15 mouse cellular contexts compared by ENCODE assay signal in genomic region chr12:73041256-73041630, GRCm38 (mm10). TPM values are rescaled to one million over a fixed set of nuclear protein-coding genes. Genes with fewer than 3 reads are reported as not detected.
DNase-seq lines count a peak whose midpoint lies in the region; ATAC-seq lines count a peak whose summit lies in the region.
"Had no signal": no experiment of that assay in that cellular context is flagged by ENCODE, and none has a peak within 500 bp of the region (broad histone marks: within the 10 kb centered on the region; RNA-seq: fewer than 3 reads in every experiment).

No protein-coding gene starts in this region.

- peak overlapping the region; percentile 39 for H3K4me3 ChIP-seq in forebrain, embryonic 10.5 days
- no peak overlapping the region for H3K4me3 ChIP-seq in forebrain, embryonic 14.5 days (ENCODE audit: low read depth, low read length)
- H3K4me3 ChIP-seq in hindbrain, embryonic 12.5 days = peak overlapping the region; percentile 27
- no peak overlapping the region for H3K4me3 ChIP-seq in hindbrain, embryonic 14.5 days (replicated peaks; ENCODE audit: low read length)
- peak overlapping the region; percentile 37 for H3K4me3 ChIP-seq in embryonic facial prominence, embryonic 11.5 days (ENCODE audit: low read depth, low read length)
- H3K4me3 ChIP-seq in limb, embryonic 12.5 days (replicated peaks) = peak overlapping the region; percentile 80
- no peak overlapping the region for H3K4me3 ChIP-seq in liver, embryonic 12.5 days
- H3K4me3 ChIP-seq: left cerebral cortex, adult 2 months; liver, embryonic 15.5 days; midbrain, embryonic 13.5 days had no signal

- peaks cover 100% of the 10 kb centered on the region for H3K27me3 ChIP-seq in forebrain, embryonic 10.5 days (ENCODE audit: poor library complexity, severe bottlenecking)
- peaks cover 89% of the 10 kb centered on the region for H3K27me3 ChIP-seq in forebrain, embryonic 14.5 days (replicated peaks; ENCODE audit: control insufficient read depth, insufficient read depth, low read length)
- H3K27me3 ChIP-seq in hindbrain, embryonic 12.5 days = peaks cover 84% of the 10 kb centered on the region
- peaks cover 96% of the 10 kb centered on the region for H3K27me3 ChIP-seq in hindbrain, embryonic 14.5 days (ENCODE audit: control insufficient read depth, insufficient read depth, low read length)
- H3K27me3 ChIP-seq in embryonic facial prominence, embryonic 11.5 days (ENCODE audit: control insufficient read depth, insufficient read depth, low read length) = peaks cover 6% of the 10 kb centered on the region; the same call in 1 of the 2 replicates
- peaks cover 77% of the 10 kb centered on the region for H3K27me3 ChIP-seq in limb, embryonic 12.5 days
- peaks cover 91% of the 10 kb centered on the region for H3K27me3 ChIP-seq in liver, embryonic 12.5 days (replicated peaks)
- H3K27me3 ChIP-seq: Patski had no signal

- no peak overlapping the region for H3K9ac ChIP-seq in forebrain, embryonic 14.5 days (ENCODE audit: low read length)
- H3K9ac ChIP-seq in hindbrain, embryonic 12.5 days = peak overlapping the region; percentile 28; the same call in 1 of the 2 replicates
- no peak overlapping the region for H3K9ac ChIP-seq in hindbrain, embryonic 14.5 days
- peak overlapping the region; percentile 69 for H3K9ac ChIP-seq in embryonic facial prominence, embryonic 11.5 days (replicated peaks; ENCODE audit: low read length)
- H3K9ac ChIP-seq in limb, embryonic 12.5 days (replicated peaks) = peak overlapping the region; percentile 61
- no peak overlapping the region for H3K9ac ChIP-seq in liver, embryonic 12.5 days
- H3K9ac ChIP-seq: liver, embryonic 15.5 days; midbrain, embryonic 13.5 days had no signal

- H3K4me2 ChIP-seq in forebrain, embryonic 14.5 days (ENCODE audit: low read length) = no peak overlapping the region
- H3K4me2 ChIP-seq in hindbrain, embryonic 12.5 days (replicated peaks) = peak overlapping the region; percentile 47
- no peak overlapping the region for H3K4me2 ChIP-seq in hindbrain, embryonic 14.5 days (replicated peaks)
- H3K4me2 ChIP-seq in embryonic facial prominence, embryonic 11.5 days (ENCODE audit: low read depth, low read length) = peak overlapping the region; percentile 68
- peak overlapping the region; percentile 75 for H3K4me2 ChIP-seq in limb, embryonic 12.5 days
- H3K4me2 ChIP-seq in liver, embryonic 12.5 days = no peak overlapping the region
- H3K4me2 ChIP-seq: liver, embryonic 15.5 days; midbrain, embryonic 13.5 days had no signal

- H3K27ac ChIP-seq in forebrain, embryonic 10.5 days = no peak overlapping the region
- no peak overlapping the region for H3K27ac ChIP-seq in forebrain, embryonic 14.5 days (ENCODE audit: low read depth, low read length)
- H3K27ac ChIP-seq in hindbrain, embryonic 12.5 days = 0 out of 2 replicates have a peak overlapping the region, but pooled peaks have one; percentile 41
- no peak overlapping the region for H3K27ac ChIP-seq in hindbrain, embryonic 14.5 days
- 0 out of 2 replicates have a peak overlapping the region, but pooled peaks have one; percentile 57 for H3K27ac ChIP-seq in embryonic facial prominence, embryonic 11.5 days (replicated peaks; ENCODE audit: low read depth, low read length)
- H3K27ac ChIP-seq in limb, embryonic 12.5 days = peak overlapping the region; percentile 68; the same call in 1 of the 2 replicates
- no peak overlapping the region for H3K27ac ChIP-seq in liver, embryonic 12.5 days
- H3K27ac ChIP-seq: left cerebral cortex, adult 2 months; liver, embryonic 15.5 days; midbrain, embryonic 13.5 days had no signal

- H3K4me1 ChIP-seq in forebrain, embryonic 10.5 days = peaks cover 44% of the 10 kb centered on the region
- no peaks in the 10 kb centered on the region for H3K4me1 ChIP-seq in forebrain, embryonic 14.5 days (ENCODE audit: control insufficient read depth, insufficient read depth, low read length)
- peaks cover 6% of the 10 kb centered on the region for H3K4me1 ChIP-seq in hindbrain, embryonic 12.5 days
- H3K4me1 ChIP-seq in hindbrain, embryonic 14.5 days (replicated peaks; ENCODE audit: control insufficient read depth, insufficient read depth, low read length) = no peaks in the 10 kb centered on the region
- H3K4me1 ChIP-seq in embryonic facial prominence, embryonic 11.5 days (ENCODE audit: control insufficient read depth, insufficient read depth, low read length) = peaks cover 3% of the 10 kb centered on the region
- H3K4me1 ChIP-seq in limb, embryonic 12.5 days (replicated peaks) = peaks cover 37% of the 10 kb centered on the region
- H3K4me1 ChIP-seq in liver, embryonic 12.5 days = peaks cover 22% of the 10 kb centered on the region

- no peak for ATAC-seq in forebrain, embryonic 14.5 days
- ATAC-seq in hindbrain, embryonic 12.5 days (ENCODE audit: low FRiP score) = no peak
- ATAC-seq in hindbrain, embryonic 14.5 days (ENCODE audit: low FRiP score) = no peak
- ATAC-seq in embryonic facial prominence, embryonic 11.5 days (replicated peaks; ENCODE audit: insufficient number of reproducible peaks, low FRiP score, low TSS enrichment, low read depth) = no peak
- no peak for ATAC-seq in limb, embryonic 12.5 days (ENCODE audit: insufficient number of reproducible peaks, insufficient read depth, low FRiP score, low TSS enrichment, low read depth)
- no peak for ATAC-seq in liver, embryonic 12.5 days
- ATAC-seq: midbrain, embryonic 13.5 days; Patski had no signal

- 0% methylated on average over 10 of the region's 10 CpGs for WGBS in forebrain, embryonic 10.5 days
- WGBS in forebrain, embryonic 14.5 days = under 1% methylated on average over 10 of the region's 10 CpGs
- WGBS in hindbrain, embryonic 12.5 days = under 1% methylated on average over 10 of the region's 10 CpGs
- WGBS in hindbrain, embryonic 14.5 days = under 1% methylated on average over 10 of the region's 10 CpGs
- under 1% methylated on average over 10 of the region's 10 CpGs for WGBS in embryonic facial prominence, embryonic 11.5 days
- WGBS in limb, embryonic 12.5 days = 1% methylated on average over 10 of the region's 10 CpGs
- WGBS in liver, embryonic 12.5 days (ENCODE audit: insufficient replicate concordance) = 1% methylated on average over 10 of the region's 10 CpGs

- no peak for DNase-seq in forebrain, embryonic 10.5 days (ENCODE audit: extremely low spot score, low spot score)
- DNase-seq in forebrain, embryonic 14.5 days (ENCODE audit: low spot score) = no peak
- DNase-seq in hindbrain, embryonic 14.5 days (ENCODE audit: low spot score) = no peak
- no peak for DNase-seq in embryonic facial prominence, embryonic 11.5 days (ENCODE audit: low spot score)
- no peak for DNase-seq in kidney, adult 8-10 months
- DNase-seq: cerebellum, adult 8-10 months; kidney, adult 11 months; right cerebral cortex, postnatal 14 days had no signal

- no peaks in the 10 kb centered on the region for H3K36me3 ChIP-seq in forebrain, embryonic 10.5 days (replicated peaks)
- no peaks in the 10 kb centered on the region for H3K36me3 ChIP-seq in forebrain, embryonic 14.5 days (ENCODE audit: control insufficient read depth, insufficient read depth, low read length)
- H3K36me3 ChIP-seq in hindbrain, embryonic 12.5 days = no peaks in the 10 kb centered on the region
- no peaks in the 10 kb centered on the region for H3K36me3 ChIP-seq in hindbrain, embryonic 14.5 days (replicated peaks; ENCODE audit: control insufficient read depth, insufficient read depth)
- H3K36me3 ChIP-seq in embryonic facial prominence, embryonic 11.5 days (replicated peaks; ENCODE audit: control insufficient read depth, insufficient read depth, low read depth, low read length) = no peaks in the 10 kb centered on the region
- H3K36me3 ChIP-seq in limb, embryonic 12.5 days = peaks cover 10% of the 10 kb centered on the region; the same call in 1 of the 2 replicates
- H3K36me3 ChIP-seq in liver, embryonic 12.5 days = no peaks in the 10 kb centered on the region
- H3K36me3 ChIP-seq: liver, embryonic 15.5 days; midbrain, embryonic 13.5 days had no signal

- H3K9me3 ChIP-seq in forebrain, embryonic 10.5 days = no peaks in the 10 kb centered on the region
- H3K9me3 ChIP-seq in forebrain, embryonic 14.5 days (replicated peaks; ENCODE audit: control insufficient read depth, low read length) = no peaks in the 10 kb centered on the region
- no peaks in the 10 kb centered on the region for H3K9me3 ChIP-seq in hindbrain, embryonic 12.5 days (replicated peaks)
- no peaks in the 10 kb centered on the region for H3K9me3 ChIP-seq in hindbrain, embryonic 14.5 days (ENCODE audit: control insufficient read depth, low read length)
- no peaks in the 10 kb centered on the region for H3K9me3 ChIP-seq in embryonic facial prominence, embryonic 11.5 days (replicated peaks; ENCODE audit: control insufficient read depth, low read length)
- H3K9me3 ChIP-seq in limb, embryonic 12.5 days = no peaks in the 10 kb centered on the region
- no peaks in the 10 kb centered on the region for H3K9me3 ChIP-seq in liver, embryonic 12.5 days (replicated peaks)
- H3K9me3 ChIP-seq: liver, embryonic 15.5 days; midbrain, embryonic 13.5 days had no signal

RNA-seq across cellular contexts. Expression of gene Six1, which starts 12.4 kb away (rescaled TPM):
- 10.7 and 11.4 TPM in 2 replicates for polyA plus RNA-seq in forebrain, embryonic 10.5 days (2016; fragmentation: Nextera tagmentation; extraction: Ambion mirVana)
- polyA plus RNA-seq in forebrain, embryonic 14.5 days (2014; fragmentation: Nextera tagmentation; extraction: Ambion mirVana) = 0.36 and 0.52 TPM in 2 replicates
- 36.0 and 36.9 TPM in 2 replicates for polyA plus RNA-seq in hindbrain, embryonic 12.5 days (2016; fragmentation: Nextera tagmentation; extraction: Ambion mirVana)
- 0.43 and 0.53 TPM in 2 replicates for polyA plus RNA-seq in hindbrain, embryonic 14.5 days (2014; fragmentation: Nextera tagmentation; extraction: Ambion mirVana)
- polyA plus RNA-seq in embryonic facial prominence, embryonic 11.5 days (2014; fragmentation: Nextera tagmentation; extraction: Ambion mirVana) = 62.4 and 64.4 TPM in 2 replicates
- polyA plus RNA-seq in limb, embryonic 12.5 days (2016; fragmentation: Nextera tagmentation; extraction: Ambion mirVana) = 60.3 and 72.1 TPM in 2 replicates
- polyA plus RNA-seq in liver, embryonic 12.5 days (2016; fragmentation: Nextera tagmentation; extraction: Ambion mirVana) = 0.19 and 1.1 TPM in 2 replicates

Comparison
In these comparisons a context has a peak if more than half of its experiments do, and no peak if none do; other contexts are left out.
1. H3K27ac ChIP-seq: peak in hindbrain, embryonic 12.5 days (single experiment), embryonic facial prominence, embryonic 11.5 days (single experiment) and limb, embryonic 12.5 days (single experiment); none in forebrain, embryonic 10.5 days (single experiment), forebrain, embryonic 14.5 days (single experiment), hindbrain, embryonic 14.5 days (single experiment) and liver, embryonic 12.5 days (single experiment).
2. H3K4me3 ChIP-seq: peak in forebrain, embryonic 10.5 days (single experiment), hindbrain, embryonic 12.5 days (single experiment), embryonic facial prominence, embryonic 11.5 days (single experiment) and limb, embryonic 12.5 days (single experiment); none in forebrain, embryonic 14.5 days (single experiment), hindbrain, embryonic 14.5 days (single experiment) and liver, embryonic 12.5 days (single experiment).
3. H3K4me2 ChIP-seq: peak in hindbrain, embryonic 12.5 days (single experiment), embryonic facial prominence, embryonic 11.5 days (single experiment) and limb, embryonic 12.5 days (single experiment); none in forebrain, embryonic 14.5 days (single experiment), hindbrain, embryonic 14.5 days (single experiment) and liver, embryonic 12.5 days (single experiment).
4. H3K9ac ChIP-seq: peak in hindbrain, embryonic 12.5 days (single experiment), embryonic facial prominence, embryonic 11.5 days (single experiment) and limb, embryonic 12.5 days (single experiment); none in forebrain, embryonic 14.5 days (single experiment), hindbrain, embryonic 14.5 days (single experiment) and liver, embryonic 12.5 days (single experiment).